Mouse (Mus musculus) thymus, postnatal 36 days (tissue): ENCODE results near the gene Zfp931.
"Not testable (repeated sequence)": the region's sequence is repeated elsewhere in the genome, so short reads cannot be mapped to it uniquely, and the experiment has no call there.

Experiments used
- DNase-seq, 2 experiments: peaks; one replicate each; pipeline ENCODE4 v3.0.0; 2022; ENCODE audit warnings: mixed read lengths in 2 of 2

Gene Zfp931

DNA sequence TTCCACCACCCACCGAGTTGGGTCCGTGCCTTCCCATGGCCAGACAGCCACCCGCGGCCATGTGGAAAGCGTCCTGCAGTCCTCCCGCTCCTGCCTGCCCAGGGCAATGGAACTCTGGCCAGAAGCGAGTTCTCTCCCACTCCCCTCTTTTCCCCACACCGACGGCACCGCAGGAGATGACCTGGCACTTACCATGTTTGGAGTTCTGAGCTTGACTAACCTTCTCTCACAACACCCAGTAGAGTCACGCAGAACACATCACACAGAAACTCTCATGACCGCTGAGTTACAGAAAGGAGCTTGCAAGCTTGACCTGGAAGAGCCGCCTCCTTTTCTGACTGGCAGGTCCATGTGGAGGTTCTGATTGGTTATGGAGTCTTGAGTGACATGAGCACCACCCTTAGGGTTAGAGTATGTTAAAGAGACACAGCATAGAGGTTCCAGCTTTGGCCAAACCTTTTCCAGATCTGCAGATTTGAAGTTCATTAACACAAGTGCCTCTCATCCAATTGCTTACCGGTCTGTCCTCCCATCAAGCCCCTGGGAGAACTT, at the start of gene Zfp931:
TSS of gene Zfp931 (minus strand) at position 311 of the 552 bp plus-strand sequence.
- DNase-seq, result not testable (repeated sequence)

DNA sequence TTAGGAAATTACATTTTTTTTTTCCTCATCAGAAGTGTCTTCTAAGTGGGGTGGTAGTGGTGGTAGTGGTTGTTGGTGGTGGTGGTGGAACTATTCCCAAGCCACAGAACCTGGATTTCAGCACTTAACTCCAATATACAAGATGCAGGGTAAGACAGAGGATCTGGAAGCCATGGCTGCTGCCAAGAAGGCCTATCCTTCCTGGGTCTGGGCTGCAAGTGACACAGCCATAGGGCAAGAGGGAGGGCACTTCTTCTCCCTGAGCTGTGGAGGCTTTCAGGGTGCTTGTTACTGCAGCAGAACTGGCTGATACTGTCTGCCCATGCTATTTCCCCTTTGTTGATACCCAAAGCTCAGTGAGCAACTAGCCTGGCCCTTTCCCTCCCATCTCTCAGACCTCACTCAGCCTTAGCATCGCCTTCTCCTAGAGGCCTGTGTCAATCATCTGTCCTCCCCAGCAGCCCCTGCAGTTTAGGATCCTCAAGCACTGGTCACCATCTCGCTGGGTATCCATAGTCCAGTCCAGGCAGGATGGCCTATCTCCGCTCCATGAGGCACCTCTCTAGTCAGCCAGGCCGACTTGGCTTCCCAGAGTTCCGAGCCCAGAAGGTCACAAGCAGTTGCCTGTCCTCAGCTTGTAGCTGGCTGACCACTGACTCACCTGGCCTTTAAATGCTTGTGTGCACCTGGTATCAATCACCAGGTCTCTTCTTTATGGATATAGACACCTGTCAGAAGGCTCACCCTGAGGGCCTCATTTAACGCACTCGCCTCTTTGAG, 48.0 kb upstream of the Zfp931 start:
- DNase-seq, result no peak

DNA sequence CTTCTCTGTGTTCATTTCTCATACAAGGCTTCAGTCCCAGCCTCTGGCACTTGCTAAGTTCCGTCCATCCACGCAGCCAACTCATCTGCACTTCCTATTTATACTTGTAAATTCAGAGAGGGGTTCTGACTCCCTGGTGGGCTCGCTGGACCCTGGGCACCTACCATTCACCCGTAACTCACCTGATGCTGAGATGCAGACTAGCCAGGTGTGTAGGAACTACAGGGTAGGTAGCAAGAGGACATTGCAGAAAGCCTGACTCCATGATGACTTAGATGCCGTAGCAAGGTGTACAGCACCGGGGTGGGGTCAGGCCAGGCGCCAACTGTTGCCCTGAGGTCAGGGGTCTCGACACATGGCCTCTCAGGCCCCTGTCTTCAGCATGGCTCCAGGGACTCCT, 47.2 kb upstream of the Zfp931 start:
- DNase-seq, result no peak

DNA sequence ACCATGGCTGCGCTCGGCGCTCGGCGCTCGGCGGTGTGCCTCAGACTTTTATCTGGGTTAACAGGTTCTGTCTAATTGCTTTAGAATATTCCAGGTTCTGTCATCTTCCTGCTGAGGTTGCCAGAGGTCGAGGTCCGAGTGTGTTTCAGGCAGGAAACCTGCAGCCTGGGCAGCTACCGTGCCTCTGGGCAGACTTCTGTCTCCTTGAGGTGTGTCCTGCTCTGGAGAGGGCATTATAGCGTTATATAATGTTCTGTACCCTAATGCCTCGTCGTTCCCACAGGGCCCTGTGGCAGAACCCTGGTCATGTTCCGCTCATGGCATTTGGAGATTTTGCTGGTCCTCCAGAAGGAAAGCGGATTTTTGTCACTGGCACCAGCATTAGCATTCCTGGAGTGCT, 45.2 kb upstream of the Zfp931 start:
- no peak for DNase-seq

DNA sequence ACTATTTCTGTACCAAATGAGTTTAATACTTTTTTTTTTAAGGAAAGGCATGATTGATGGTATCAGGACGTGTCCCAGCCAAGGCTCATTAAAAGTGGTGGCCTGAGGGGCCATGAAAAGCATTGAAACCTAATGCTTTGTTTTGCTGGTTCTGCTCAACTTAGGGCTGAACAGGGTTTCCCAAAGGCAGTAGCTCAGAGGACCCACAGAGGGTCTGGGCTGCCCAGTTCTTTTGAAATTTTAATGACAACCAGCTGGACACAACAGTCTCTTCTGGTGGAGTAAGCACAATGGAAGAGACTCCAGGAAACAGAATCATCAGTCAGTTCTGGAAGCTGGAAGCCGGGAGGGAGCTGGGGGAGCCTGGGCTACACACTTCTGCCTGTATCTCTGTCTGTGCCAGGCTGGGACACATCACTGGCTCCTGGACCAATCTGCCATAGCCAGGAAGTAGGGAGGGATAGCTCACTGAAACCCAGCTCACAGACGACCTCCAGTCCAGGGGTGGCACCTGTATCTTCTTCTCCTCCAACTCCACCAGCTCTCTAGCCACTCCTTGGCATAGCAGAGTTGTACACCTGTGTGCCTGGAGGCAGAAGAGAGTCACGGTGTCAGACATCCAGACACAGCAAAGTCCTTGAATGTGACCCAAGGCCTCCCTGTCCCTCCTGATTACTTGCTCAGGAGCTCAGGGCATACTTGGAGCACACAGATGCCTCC, 43.8 kb upstream of the Zfp931 start:
- no peak for DNase-seq

DNA sequence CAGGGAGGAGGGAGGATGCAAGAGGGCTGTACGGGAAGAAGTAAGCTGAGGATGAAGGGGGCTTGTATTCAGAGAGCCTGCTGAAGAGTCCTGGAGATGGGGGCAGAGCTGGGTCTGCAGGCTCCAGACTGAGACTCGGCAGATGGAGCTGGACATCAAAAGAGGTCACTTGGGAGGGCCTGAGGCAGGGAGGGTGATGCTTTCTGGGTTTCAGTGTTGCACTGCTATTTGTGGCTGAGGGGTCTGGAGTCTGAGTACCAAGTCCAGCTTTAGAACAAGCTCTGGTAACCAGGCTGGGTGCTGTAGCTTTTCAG, 43.1 kb upstream of the Zfp931 start:
- DNase-seq, result no peak

DNA sequence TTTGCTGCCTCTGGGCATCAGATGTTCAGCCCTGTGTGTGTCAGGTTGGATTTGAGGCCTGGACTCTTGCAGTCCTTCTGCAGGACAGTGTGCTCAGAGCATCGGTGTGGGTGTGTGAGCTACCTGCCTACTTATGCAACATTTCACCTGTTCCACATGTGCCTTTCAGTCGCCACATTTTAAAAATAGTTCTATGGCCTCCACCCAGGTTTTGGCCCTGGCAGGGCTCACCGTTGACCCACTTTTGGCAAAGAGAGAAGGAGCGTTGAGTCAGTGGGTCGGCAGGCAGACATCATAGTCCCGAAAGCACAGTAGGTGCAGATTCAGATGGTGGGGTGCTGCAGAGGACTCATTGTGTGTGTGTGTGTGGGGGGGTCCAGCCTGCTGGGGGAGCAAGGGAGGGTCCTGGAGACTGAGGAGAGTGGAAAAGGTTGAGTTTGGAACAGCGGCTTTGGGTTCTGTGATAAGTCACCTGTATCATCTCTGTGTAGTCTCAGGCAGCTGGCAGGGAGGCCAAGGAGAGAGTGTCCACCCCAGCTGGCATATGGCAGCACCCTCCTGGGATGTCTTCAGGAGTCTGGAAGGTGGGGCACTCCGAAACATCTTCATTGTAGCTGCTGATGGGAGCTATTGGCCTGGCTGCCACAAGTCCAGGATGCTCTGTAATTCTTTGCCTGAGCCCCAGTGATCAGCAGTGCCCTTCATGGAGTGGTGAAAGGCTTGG, 42.5 kb upstream of the Zfp931 start:
- no peak for DNase-seq

DNA sequence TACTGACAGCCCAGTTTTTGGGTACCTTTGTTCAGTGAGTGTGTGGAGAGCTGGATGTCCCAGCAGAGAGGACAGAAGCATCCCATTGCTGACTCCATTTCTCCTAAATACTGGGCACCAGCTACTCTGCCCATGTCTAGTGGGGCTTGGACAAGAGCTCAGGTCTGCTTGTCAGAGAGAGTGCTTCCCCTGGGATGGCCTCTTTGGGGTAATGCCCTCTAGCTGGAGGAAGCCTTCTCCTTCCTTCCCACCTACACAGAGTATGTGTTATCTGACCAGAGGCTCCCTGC, 42.0 kb upstream of the Zfp931 start:
- DNase-seq, result no peak

DNA sequence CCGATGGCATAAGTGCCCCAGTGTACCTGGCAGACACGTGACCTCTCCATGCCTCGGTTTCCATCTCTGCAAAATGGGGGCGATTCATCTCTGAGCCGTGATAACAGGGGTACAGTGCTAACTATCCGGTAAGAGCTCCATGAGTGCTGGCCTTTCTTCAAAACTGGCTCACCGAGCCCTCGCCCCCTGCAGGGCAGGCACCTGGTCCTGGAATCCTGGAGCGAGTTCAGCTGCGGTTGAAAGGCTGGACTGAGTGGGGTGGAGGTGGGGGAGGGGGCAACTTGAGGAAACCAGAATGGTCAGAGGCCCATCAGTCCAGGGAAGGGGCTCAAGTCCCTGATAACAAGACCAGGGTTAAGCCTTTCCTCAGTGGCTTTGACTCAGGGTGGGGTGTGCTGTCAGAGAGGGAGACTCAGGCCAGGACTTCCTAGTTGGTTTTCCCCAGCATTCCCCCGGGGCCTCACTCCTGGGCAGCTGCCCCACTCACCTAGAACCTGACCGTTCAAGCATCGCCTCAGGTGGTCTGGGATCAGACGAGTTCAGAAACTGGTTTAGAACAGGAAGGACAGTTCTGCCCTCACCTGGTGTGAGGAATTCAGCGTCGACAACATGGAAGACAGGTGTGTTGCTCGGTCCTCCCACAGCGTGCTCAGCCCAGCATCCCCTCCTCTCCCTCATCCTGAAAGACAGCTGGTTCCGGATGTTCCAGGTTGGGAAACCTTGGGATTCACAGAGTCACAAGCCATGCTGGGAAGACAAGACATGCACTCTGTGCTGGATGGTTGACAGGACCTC, 41.5 kb upstream of the Zfp931 start:
- no peak for DNase-seq

DNA sequence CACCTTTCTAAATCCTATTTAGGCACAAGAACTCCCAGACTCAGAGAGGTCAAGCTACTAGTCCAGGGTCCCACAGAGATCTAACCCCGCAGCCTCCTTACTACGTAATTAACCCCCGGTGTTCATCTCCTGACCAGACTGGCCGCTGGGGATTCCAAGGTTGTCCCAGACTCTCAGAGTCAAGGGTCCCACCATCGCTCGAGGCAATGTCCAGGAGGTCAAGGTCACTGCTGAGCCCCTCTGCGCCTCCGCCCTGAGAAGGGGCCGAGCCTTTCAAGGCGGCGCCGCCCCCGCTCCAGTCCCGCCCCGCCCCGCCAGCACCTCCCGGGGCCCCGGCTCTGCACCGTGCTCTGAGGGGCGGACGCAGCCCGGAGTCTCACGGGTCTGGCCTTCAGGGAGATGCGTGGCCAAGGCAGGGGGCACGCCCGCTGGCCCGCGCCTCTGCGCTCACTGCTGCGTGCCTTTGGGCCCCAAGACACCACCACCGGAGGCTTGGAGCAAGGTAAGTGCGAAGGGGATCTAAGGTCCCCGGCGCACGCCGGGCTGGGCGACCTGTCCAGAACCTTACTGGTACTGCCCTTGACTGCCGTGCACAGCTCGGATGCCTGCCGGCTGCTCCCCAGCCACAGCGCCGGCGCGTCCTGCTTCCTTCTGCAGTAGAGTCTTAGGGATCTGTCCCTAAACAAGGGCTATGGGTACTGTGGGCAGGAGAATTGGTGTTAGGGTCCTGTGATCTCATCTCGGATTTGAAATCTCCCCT, 40.7 kb upstream of the Zfp931 start, which contains the start of gene Phactr3:
TSS of gene Phactr3 (plus strand) at position 175 of the 760 bp plus-strand sequence.
- DNase-seq, result no peak

DNA sequence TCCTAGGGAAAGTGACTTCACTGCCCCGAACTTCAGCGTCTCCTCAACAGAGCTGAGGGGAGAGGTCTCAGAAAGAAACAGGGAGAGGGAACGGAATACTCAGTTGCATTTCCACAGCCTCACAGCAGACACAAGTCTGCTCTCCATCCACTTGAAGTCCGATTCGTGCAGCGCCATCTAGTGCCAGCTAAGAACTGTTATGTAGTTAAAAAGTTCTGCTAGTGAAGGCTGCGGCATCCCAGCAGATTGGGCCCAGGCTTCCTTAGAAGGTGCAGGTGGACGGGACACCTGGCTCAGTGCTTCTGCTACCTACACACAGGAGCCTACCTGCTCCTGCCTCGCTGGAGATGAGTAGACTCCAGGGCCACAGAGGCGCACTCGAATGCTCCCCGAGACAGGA, 39.7 kb upstream of the Zfp931 start:
- no peak for DNase-seq

DNA sequence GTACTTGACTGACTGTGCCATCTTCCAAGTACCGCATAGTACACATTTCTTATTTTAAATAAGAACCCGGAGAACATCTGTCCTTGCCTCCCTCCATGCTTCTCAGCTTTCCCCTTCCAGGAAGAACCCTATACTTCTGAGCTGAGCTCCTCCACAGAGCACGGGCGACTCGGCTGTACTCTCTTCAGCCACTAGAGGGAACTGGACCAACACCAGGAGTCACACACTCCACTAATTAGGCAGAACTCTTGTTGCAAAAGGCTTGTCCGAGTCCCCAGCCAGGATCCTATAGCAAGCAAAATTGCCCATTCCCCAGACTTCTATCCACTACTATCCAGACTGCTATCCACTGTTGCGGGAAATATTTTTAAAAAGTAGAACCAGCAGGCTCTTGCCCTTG, 23.7 kb upstream of the Zfp931 start:
- no peak for DNase-seq

DNA sequence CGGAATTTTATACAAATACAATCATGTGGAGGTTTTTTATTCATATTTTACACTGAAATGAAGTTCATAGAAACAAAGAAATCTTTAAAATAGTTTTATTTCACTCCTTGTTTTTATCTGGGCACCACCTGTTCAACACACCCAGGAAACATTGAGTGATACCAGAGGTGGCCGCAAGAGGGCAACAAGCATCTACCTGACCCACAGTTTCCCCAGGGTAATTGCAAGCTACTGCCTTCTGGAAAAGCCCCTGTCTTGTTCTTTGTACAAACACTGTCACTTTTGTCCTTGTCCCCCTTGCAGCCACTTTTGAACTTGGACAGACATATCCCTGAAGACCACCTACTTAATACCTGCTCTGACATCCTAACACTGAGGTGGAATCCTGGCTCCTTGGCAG, 19.7 kb upstream of the Zfp931 start:
- peak; percentile 40 to 52 for DNase-seq

DNA sequence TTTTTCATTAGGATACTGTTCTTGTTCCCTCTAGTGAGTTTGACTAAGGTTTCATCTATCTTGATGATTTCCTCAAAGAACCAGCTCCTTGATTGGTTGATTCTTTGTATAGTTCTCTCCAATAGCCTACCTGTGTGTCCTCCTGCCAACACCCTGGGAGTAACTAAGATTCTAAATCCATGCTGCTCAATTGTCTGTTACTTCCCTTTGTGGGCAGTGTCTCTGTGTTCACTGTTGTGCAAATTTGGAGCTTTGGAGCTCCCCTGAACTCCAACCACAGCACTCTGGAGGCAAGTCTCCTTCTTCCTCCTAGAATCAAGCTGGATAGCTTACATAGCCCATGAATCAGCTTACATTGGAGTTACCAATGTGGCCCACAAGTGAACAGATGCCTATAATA, 11.3 kb upstream of the Zfp931 start:
- DNase-seq, result no peak

DNA sequence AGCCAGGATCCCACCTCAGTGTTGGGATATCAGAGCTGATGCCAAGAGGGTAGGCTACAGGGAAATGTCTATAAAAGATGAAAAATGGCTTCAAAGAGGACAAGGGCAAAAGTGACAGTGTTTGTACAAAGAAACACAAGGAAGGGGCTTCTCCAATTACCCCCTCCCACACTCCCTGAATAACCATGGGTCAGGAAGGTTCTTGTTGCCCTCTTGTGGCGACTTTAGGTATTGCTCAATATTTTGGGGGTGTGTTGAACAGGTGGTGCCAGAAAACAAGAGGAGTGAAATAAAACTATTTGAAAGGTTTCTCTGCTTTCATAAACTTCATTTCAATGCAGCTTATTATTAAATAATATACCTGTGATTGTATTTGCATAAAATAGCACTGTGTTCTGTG, 20.1 kb downstream of the Zfp931 start:
- DNase-seq, result peak; percentile 29 to 54

DNA sequence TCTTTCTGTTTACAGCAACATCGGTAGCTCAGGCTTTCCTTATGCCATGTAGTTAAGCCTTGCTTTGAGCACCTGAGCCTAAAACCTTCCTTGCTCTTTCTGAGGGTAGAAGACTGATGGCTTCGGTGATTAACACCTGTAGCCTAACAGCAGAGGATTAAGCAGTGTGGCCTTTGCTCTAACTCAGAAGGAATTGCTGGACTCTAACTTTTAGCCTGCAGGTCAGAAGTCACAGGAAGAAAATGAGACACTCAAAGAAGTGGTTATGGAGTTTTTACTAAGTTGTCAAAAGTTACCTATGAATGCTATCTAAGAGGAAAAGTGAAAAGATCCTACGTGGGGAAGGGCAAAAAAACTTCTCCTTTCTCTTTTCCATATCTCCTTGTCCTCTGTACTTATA, 50.7 kb downstream of the Zfp931 start:
- not testable (repeated sequence) for DNase-seq

DNA sequence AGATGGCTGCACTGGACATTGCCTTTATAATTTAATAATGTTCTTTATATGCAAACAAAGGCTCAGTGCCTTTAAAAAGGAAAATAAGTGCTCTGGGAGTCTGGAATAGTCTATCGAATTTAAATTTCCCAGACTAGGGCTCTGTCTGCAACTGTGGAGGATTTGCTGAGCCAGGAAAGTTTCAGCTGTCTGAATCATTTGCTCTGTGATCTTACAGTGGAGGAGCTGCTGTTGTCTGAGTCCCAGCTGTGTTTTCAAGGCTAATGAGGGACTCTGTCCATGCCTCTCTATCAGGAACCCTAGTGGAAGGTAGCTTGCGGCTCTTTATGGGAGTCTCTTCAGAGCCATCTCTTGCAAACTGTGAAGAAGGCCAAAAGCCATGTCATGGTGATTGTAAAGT, 54.4 kb downstream of the Zfp931 start:
- DNase-seq, result not testable (repeated sequence)

DNA sequence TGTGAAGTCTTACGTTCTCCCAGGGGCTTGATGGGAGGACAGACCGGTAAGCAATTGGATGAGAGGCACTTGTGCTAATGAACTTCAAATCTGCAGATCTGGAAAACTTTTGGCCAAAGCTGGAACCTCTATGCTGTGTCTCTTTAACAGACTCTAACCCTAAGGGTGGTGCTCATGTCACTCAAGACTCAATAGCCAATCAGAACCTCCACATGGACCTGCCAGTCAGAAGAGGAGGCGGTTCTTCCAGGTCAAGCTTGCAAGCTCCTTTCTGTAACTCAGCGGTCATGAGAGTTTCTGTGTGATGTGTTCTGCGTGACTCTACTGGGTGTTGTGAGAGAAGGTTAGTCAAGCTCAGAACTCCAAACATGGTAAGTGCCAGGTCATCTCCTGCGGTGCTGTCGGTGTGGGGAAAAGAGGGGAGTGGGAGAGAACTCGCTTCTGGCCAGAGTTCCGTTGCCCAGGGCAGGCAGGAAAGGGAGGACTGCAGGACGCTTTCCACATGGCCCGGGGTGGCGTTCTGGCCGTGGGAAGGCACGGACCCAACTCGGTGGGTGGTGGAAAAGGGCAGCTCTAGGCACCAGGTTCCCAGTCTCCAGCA, 55.2 kb downstream of the Zfp931 start, which contains the start of gene Zfp971:
TSS of gene Zfp971 (plus strand) at position 274 of the 601 bp plus-strand sequence.
- DNase-seq, result peak; percentile 34 to 47

DNA sequence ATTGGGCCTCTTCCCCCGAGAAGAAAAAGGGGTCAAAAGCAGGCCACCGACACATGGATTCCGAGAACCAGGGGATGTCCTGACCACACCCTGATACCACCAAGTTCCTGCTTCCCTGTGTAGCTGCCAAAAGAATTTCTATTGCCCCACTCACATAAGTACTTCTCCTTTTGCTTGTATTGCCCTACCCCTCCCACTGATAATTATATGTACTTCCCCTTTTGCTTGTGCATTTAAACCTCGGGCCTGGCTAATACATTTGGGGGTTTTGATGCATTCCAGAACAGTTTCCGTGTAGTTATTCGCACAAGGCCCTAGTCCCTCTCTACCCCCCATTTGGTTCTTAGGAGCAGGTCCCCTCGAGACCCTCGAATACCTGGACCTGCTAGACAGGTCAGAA, 57.5 kb downstream of the Zfp931 start:
- DNase-seq, result not testable (repeated sequence)

DNA sequence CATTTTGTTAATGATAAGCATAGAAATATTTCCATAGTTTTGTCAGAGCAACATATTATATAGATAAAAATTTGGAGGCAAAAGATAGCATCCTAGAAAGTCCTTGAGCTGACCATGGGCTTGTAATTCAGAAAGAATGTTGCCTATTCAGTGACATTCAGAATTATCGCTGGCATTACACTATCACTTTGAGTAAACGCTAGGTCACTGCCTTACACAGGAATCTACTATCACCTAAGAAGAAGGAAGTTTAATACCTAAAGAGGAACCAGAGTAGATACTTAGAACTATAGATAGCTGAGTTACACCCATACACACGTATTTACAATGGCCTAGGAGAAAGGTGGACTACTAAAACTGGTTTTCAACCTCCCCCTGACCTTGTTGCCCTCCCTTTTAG, 58.8 kb downstream of the Zfp931 start:
- not testable (repeated sequence) for DNase-seq
